Mouse (Mus musculus) c-Kit-positive CD71-positive TER-119-negative erythroid progenitor cells, embryonic 14.5 days (primary cell): ENCODE results near the gene Rgl1.

Experiments
- DNase-seq: peaks from one replicate; pipeline ENCODE4 v3.0.0-alpha.2; 2013; ENCODE audit warnings: low read depth

The Rgl1 gene

DNA sequence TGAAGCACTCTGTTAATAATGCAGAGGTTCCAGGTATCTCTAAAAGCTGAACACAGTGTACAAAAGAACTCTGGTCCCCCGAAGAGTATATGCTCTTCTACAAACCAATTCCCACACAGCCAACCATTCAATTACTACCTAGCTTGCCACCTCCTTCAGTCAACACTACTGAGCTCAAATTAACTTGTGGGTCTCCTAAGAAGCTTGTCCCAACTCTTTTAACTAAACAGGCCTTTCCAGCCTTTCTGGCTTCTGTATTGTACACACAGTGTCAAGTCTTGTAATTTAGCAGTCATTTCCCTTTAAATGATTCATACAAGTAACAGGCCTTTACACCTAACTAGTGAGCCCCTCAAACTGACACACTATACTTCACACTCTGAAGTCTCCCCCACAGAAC lies 48.8 kb downstream of the Rgl1 start:
- no peak for DNase-seq

DNA sequence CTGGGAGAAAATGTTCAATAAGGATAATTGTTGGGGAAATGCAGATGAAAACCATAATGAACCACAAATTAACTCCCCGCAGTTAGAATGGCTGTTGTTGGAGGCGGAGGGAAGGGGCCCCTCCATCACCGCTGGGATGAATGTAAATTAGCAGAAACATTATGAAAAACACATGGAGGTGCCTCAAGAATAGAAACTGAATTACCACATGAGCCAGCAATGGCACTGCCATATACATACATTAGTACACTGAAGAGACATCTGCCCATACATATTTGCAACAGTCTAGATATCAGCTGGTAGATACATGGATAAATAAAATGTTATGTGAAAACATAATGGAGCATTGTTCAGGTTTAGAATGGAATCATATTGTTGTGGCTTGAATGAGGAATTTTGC lies 51.7 kb downstream of the Rgl1 start:
- no peak for DNase-seq

DNA sequence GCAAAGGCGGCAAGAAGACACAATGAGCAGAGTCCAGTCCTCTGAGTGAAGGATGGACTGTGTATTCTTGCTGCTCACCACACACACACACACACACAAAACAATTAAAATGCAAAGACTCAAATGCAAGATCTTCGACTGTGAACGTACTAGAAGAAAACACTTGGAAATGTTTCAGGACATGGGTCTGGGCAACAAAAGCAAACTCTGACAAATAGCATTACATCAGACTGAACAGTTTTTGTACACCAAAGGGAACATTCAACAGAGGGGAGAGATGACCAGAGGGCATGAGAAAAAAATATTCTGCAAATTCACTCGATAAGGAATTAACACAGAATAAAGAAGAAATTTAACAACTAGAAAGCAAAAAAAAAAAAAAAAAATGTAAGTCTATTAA lies 52.2 kb downstream of the Rgl1 start:
- DNase-seq = no peak

DNA sequence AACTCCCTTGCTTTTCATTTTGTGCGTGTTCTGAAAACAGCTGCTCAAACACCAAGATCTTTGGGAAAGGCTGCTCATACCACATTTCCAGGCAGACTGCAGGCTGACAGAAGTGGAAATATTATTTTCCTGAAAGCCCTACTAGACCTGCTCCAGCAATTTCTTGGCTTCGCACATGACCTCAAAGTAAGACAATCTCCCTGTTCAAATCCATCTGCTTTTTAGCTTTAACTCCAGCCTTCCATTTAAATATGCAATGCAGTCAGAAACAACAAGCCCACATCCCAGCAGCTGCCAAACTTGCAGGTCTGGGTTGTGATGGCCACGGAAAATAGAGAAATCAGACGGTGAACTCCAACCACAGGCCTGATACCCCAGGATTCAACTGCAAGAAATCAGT lies 55.1 kb downstream of the Rgl1 start:
- DNase-seq = no peak

DNA sequence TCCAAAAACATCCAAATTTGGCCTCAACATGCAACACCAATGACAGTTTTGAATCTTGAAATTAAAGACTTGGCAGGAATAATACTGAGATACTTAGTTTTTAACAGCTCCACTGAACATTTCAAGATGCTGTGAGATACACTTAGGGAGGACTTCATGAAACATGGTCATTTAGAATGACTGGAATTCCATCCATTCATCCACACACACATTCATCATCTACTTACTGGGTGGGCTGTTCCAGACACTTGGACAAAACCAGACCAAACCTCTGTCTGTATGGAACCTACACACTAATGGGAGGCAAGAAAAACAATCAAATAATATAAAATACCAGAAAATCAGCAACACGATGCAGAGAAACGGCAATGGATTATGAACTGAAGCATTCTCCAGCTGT lies 58.6 kb downstream of the Rgl1 start:
- DNase-seq = no peak

DNA sequence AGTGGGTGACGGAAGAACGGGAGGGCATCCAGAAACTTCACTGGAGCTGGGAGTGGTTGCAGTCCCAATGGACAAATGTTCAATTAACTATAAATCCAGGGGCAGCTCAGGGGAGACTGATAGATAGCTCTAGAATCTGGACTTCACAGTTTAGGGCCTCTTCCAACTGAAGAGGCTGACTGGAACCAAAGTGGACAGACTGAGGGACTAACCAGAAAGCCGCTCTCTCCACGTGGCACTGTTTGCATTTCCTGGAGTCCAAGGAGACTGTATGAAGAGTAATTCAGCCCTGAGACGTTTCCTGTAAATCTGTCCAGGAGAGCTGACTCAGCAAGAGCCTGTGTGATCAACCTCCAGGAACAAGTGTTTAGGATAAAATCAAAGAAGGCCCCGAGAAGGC lies 62.2 kb downstream of the Rgl1 start:
- DNase-seq = no peak

DNA sequence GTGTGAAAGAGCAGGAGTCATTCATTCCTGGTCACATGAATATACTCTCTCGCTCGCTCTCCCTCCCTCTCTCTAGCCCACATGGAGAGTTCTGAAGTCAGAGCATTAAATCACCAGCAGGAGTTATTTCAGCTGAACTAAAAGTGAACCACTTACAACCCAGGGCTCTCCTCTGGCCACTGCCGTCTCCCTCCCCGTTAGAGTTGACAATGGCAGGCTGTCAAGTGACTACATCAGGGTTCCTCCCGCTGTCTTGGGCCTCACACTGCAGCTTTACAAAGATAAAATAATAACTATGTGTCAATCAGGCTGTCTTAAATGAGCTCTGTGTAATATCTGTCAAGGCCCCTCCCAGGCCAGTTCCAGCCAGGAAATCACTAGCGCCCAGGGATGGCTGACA lies 63.2 kb downstream of the Rgl1 start:
- no peak for DNase-seq

DNA sequence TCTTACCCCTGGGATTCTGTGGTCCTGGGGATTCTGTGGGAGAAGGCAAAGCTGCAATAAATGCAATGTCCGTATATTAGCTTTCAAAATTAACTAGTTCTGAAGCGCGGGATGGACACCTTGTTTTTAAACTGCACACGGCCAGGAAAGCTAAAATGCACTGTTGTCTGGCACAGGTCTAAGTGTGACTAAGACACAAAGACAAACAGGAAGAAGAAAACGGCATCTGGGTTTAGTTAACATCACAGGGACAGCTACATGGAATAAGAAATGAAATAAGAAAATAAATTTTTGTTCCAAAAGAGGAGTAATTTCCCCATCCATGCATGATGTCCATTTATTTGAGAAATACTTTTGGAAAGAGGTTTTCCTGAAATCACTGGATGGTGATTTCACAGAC lies 65.1 kb downstream of the Rgl1 start:
- no peak for DNase-seq

DNA sequence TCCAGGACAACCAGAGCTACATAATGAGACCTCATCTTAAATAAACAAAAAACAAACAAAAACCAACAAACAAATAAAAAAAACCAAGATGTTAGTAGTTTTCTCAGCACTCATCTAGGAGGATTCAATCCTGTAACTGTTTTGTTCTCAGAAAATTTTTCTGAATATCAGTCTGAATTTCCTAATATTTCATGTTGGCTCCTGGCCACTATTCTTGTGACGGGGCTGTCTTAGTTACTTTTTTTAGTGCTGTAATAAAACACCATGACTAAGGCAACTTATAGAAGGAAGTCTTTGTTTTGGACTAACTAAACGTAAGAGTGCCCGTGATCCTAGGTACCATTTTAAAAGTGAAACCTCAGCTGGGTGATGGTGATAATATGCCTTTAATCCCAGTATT lies 68.8 kb downstream of the Rgl1 start:
- no peak for DNase-seq

DNA sequence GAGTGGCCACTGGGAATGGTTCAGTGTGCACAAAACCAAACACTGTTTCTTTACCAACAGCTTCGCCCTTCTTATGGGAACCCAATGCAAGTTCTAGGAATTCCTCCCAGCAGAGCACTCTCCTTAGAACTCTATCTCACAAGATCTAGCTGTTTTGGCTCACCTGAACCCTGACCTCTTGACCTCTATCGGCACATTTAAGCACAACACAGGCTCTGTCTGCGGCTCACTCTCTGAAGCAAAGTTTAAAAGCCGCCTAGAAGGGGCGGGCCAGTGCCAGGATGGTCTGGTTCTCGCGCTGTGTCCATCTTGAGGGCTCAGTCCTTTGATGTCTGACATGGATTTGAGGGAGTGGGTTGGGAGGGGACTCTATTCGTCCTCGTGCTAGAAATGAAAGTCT lies 70.7 kb downstream of the Rgl1 start:
- DNase-seq = no peak

DNA sequence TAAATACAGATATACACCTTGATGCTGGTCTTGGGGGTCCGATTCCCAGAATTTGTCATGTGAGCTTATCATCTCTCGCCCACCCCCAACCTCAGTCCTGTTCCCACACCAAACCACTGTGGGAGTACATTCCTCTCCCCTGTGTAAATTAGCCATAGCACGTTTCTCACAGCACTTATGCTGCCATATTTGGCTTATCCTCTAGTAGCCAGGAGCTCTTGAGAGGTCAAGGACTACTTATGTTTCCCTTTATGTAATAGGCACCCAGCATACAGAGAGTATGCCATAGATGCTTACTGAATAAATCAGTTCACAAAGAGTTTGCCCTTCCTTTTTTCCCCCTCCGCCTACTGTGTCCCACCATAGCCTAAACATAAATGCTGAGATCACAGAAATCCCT lies 76.2 kb downstream of the Rgl1 start:
- DNase-seq = no peak

DNA sequence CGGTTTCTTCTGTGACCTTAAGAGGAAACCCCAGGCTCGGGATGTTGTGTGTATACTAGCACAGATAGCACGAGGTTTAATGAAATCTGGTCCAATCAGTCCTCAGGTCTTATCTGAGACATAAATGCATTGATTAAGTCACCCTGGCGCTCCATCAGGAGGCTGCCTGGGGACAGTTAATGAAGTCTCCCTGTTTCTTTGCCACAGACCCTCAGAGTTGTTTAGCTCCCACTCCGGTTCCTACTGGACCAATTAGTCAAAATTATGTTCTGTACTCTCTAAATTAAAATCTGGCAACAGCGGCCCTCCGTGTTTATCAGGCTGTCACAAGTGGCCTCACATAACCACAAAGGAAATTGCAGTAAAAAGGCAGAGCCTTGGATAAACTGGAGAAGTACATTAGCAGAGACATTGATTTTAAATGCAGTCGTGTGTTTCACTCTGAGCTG lies 78.4 kb downstream of the Rgl1 start:
- DNase-seq = no peak

DNA sequence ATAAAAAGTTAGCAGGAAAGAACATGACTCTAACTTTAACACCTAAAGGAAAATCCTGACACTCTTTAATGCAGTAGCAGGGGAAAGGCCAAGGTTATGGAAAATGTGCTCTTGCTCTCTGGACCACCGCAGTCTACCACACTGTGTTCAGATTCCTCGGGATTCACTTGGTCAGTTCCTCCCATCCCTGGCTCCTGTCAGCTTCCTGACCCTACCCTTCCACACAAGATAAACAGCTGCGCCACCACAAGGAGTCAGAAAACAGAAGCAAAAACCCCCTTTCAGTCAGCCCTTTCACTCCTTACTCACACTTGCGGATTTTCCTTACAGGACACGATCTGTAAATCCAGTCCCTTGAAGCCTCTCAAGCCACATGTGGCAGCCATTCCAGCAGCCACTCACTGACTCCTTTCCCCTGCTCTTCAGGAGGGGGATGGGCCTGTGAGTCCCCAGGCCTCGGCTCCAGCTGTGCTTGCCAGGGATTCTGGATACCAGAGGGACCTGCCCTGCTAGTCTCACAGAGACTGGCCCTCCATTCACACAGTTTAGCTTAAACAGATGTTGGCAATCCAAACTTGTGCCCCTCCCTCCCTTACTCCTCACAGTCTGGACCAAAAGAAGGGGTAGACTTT lies 78.9 kb downstream of the Rgl1 start:
- DNase-seq = no peak

DNA sequence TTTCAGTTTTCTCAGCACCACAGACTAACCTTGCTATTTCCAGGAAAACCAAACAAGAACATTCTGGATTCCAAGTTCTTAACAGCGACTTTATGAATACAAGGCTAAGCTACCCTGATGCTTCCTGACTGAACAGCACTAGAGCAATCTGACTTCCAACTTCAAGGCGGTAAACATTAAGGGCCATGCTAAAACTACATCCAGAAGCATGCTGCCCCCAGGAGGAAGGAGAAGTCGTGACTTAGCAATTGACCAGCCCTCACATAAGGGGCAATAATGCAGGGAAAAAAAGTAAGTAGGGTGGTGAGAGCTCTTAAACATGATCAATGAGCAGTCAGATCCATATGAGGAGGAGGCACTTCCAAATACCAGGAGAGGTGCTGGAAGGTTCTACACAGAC lies 80.6 kb downstream of the Rgl1 start:
- DNase-seq = no peak

DNA sequence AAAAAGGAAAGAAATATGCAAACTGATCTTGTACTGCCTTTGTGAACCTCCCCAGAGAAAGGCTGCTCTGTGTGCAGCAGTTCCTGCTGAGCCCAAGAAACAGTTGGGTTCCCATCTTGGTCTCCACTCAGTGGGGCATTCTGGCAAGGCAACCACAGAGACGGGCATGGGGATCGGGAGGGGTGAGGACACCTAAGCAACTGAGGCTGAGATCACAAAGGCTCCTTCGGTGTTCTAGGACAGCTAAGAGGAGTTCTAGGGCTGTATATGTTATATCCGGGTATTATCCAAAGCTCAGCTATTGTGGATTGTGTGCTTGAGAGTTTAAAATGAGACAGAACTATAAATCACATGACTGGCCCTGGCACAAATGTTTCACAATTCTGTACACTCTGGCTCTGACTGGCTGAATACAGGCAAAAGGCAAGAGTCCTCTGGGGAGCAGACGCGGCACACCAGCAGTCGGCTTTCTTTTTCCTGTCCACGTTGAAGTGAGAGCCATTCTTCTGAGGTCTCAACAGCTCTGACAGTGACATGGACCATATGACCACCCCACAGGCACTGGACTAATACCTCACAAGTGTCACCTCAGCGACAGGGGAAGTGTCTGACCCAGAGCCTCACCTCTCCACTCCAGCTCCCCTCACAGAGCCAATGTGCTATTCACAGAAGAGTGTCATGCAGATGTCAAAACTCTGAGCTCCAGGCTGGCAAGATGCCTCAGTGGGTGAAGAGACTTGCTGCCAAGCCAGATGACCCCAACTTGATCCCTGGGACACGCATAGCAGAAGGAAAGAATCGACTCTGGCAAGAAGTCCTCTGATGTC lies 83.6 kb downstream of the Rgl1 start:
- DNase-seq = no peak

DNA sequence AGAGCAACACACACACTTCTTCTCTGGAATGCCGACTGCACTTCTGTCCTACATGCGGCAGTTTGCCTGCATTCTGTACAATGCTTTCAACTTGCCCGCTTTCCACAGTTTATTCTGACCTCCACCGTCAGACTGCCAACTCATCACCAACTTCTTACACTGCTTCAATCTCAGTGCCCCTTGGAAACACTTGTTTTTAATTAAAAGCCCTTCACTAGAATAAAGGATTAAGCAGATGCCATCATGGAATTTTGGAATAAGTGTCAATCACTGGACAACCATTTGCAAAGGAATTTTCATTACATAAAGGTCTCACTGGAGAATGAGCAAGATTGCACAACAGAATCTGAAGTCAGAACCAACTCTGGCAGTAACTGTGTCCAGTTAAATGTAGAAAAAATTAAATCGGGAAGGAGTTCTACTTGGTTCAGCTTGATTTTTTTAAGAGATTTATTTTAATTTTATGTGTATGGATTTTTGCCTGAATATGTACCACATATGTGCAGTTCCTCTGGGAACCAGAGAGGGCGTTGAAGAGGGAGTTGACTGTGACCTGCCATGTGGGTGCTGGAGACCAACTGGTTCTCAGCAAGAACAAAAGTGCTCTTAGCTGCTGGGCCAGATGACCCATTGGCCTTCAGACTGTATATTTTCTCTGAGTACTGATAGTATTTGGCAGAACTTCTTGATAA lies 84.3 kb downstream of the Rgl1 start:
- no peak for DNase-seq

DNA sequence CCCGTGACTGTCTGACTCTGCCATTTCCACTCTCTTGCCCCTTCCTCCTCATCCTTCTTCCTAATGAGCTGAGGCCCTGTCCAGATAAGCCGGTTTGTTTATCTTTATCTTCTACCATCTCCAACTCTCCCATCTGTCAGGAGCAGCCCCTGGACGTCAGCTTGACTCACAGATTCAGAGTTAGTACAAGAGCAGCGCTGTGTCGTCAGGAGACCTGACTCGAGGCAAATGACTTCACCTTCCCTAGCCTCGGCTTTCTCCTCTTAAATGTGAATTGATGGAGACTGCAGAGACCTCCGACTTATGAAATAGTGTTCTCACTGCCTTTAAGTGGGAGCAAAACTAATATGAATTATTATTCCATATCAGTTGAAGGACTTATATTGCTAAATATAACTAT lies 85.0 kb downstream of the Rgl1 start:
- DNase-seq = no peak

DNA sequence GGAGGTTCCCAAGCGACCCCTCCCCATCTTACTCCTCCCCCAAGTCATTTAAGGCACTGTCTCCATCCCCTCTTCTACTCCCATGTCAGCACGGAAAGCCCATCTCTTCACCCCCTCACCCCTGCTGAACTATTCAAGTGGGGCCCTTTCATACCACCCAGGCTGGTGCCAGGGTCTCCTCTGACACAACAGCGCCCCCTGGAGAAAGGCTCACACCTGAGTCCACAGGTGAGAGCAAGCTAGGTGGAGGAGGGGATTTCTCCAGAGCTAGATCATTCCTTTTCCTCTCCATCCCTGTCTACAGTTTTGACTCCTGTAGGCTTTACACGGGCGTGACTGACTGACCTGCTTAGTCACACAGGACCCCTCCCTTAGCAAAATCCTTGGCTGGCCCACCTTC lies 87.7 kb downstream of the Rgl1 start:
- no peak for DNase-seq

DNA sequence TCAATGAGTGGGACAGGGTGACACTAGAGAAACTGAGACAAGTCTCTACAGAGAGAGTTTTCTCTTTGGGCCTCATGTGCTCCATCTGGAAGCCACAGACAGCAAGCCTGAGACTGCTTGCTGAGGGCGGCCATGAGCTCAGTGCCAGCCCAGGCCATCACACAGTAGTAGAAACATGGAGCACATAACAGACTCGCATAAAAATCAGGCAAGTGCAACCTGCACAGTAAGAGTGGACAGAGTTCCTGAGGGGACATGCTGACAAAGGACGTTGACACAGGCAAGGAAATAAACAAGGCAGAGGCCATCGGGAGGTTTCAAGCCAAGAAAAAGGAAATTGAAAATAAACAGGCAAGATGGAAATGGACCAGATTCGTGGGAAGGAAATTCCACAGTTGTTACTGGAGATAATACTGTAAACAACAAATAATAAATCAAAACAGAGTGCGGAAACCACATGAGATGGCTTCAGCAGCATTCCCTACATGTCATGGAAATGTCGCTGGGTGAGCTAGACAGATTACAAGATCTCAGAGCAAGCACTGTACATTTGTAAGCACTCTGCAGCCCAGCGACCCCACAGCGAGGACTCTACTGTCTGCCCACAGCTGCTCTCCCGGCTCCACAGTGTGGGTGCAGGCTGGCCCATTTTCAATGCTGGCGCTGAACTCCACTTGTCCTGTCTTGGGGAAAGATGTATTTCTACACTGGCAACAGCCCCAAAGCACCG lies 88.5 kb downstream of the Rgl1 start:
- DNase-seq = no peak

DNA sequence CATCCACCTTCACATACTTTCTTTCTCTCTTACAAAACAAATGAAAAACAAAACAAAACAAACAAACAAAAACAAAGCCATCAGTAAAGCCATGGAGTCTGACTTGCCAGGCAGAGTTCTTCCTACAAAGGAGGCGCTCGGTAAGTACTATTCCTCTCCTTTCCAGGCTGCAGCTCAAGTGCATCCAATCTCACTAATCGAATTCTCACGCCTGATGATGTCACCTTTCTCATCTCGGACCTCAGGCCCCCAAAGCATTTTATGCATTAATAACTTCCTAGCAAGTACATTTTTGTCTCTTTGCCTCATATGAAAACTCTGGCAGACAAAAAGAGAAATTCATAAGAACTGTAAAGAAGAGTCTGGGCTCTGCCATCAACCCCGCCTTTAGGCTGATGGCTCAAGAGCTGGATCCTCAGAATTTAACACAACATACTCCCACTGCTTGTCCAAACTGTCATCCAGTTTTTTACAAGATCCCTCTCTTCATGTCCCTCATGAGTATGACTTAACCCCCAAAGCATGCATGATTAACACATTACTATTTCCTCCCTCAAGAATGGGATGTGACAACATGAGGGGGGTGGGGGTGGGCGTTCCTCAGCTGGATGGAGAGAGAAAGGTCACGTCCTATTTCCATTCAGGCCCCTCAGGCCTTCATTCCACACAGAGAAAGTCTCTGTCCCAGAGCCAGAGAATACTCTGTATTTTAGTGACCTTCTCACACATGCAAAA lies 96.5 kb downstream of the Rgl1 start:
- DNase-seq = no peak

DNA sequence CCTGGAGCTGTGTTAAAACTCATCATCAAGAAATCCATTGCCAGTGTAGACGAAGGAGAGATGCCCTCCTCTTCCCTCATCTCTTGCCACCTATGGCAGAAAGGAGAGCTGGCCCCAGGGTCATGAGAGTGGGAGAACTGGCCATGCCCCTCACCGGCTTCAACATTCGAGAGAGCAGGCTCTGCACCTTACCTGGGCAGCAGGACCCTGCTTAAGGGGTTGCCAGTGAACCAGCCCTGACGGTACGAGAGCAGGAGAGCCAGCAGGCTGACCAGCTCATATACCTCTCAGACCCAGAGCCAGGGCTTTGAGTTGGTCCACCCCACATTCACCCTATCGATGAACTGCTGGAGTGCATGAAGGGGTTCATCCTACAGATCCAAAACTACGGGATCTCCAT lies 105.7 kb downstream of the Rgl1 start:
- DNase-seq = no peak

DNA sequence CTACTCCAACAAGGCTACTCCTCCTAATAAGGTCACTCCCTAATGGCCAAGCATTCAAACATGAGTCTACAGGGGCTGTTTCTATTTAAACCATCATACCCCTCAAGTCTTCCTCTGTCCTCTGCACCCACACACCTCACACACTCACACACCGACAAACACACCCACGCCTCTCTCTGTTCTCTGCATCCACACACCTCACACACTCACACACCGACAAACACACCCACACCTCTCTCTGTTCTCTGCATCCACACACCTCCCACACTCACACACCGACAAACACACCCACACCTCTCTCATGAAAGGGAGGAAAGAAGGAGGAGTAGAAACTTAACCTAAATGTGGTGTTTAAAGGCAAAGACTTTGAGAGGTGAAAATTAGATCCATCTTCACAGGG lies 106.2 kb downstream of the Rgl1 start:
- DNase-seq = no peak
